Mouse (Mus musculus): ENCODE data around the gene Stard13.

GRCm38 (mm10) chr5:151231861-151232260, 1.8 kb downstream of the Stard13 start:
- TF ChIP-seq MAFK (IDR thresholded peaks at IDR 0.05; ENCODE audit: insufficient read depth, low read depth, low read length): no peak
- TF ChIP-seq HCFC1 (IDR thresholded peaks at IDR 0.05; ENCODE audit: borderline replicate concordance, insufficient read depth, low read length): no peak

Data from ES-E14 (cell line).